Mouse (Mus musculus) heart, embryonic 11.5 days (tissue): ENCODE data around the gene Rbm17. TPM values are rescaled to one million over a fixed set of nuclear protein-coding genes. Genes with fewer than 3 reads are reported as not detected.
"Not testable (repeated sequence)": the region's sequence is repeated elsewhere in the genome, so short reads cannot be mapped to it uniquely, and the experiment has no call there.

ENCODE experiments used
- ATAC-seq: fragments of 200-750 bp; cut with Nextera tagmentation; replicated peaks from 2 replicates; pipeline ENCODE4 v1.8.0; 2017; ENCODE audit warnings: moderate library complexity; ENCODE audit not compliant: insufficient number of reproducible peaks, low FRiP score, low TSS enrichment
- H3K27ac ChIP-seq: fragments of 300-500 bp; sonication (generic); 2 replicates; pipeline ENCODE4 v1.5.1; 2014; ENCODE audit warnings: mild to moderate bottlenecking, low read depth, low read length
- H3K27me3 ChIP-seq: fragments of 300-500 bp; sonication (generic); 2 replicates; pipeline ENCODE4 v1.6.1; 2014; ENCODE audit warnings: mild to moderate bottlenecking, low read length, mixed read lengths; ENCODE audit not compliant: control insufficient read depth, insufficient read depth
- H3K36me3 ChIP-seq: fragments of 300-500 bp; sonication (generic); 2 replicates; pipeline ENCODE4 v1.6.1; 2014; ENCODE audit warnings: mild to moderate bottlenecking, low read length, moderate library complexity, mixed read lengths; ENCODE audit not compliant: control insufficient read depth, insufficient read depth
- H3K4me1 ChIP-seq: fragments of 300-500 bp; sonication (generic); 2 replicates; pipeline ENCODE4 v1.6.1; 2014; ENCODE audit warnings: low read length; ENCODE audit not compliant: control insufficient read depth, insufficient read depth
- H3K4me2 ChIP-seq: fragments of 300-500 bp; sonication (generic); 2 replicates; pipeline ENCODE4 v1.6.1; 2014; ENCODE audit warnings: mild to moderate bottlenecking, moderate library complexity
- H3K4me3 ChIP-seq: fragments of 300-500 bp; sonication (generic); 2 replicates; pipeline ENCODE4 v1.5.1; 2014; ENCODE audit warnings: low read depth, low read length
- H3K9ac ChIP-seq: fragments of 300-500 bp; sonication (generic); 2 replicates; pipeline ENCODE4 v1.6.1; 2014; ENCODE audit warnings: mild to moderate bottlenecking, low read depth, low read length, moderate library complexity
- H3K9me3 ChIP-seq: fragments of 300-500 bp; sonication (generic); replicated peaks from 2 replicates; pipeline ENCODE4 v1.6.1; 2016; ENCODE audit warnings: low read length; ENCODE audit not compliant: control insufficient read depth
- WGBS: fragments of 180-500 bp; shearing (Covaris S2); extraction: QIAGEN DNeasy Blood & Tissue Kit; methylation state at CpG from one replicate; pipeline ENCODE4 v1.1.7; 2014; ENCODE audit not compliant: insufficient replicate concordance; 5-methylcytosine and 5-hydroxymethylcytosine counted together
- polyA plus RNA-seq: library from polyadenylated mRNA; unstranded; fragments of >200 nt; fragmentation: Nextera tagmentation; extraction: Ambion mirVana; gene quantifications from 2 replicates; pipeline ENCODE4 v1.2.1, GENCODE M21; 2014

The Rbm17 gene
- polyA plus RNA-seq, 1 experiment from 2014 or later = 106 TPM

GRCm38 (mm10) chr2:11636138-11636480 lies 32.2 kb upstream of the Rbm17 start:
- Histone ChIP-seq H3K27ac (no peak overlapping the region), H3K27me3 (no peaks in the 10 kb centered on the region), H3K9me3 (no peaks in the 10 kb centered on the region), H3K4me3 (no peak overlapping the region), H3K9ac (no peak overlapping the region), H3K36me3 (no peaks in the 10 kb centered on the region), H3K4me2 (no peak overlapping the region), H3K4me1 (no peaks in the 10 kb centered on the region)
- 65% methylated on average over 3 of the region's 3 CpGs for WGBS
- ATAC-seq = no peak

- ATAC-seq = no peak
- H3K27ac ChIP-seq = no peak overlapping the region
- no peaks in the 10 kb centered on the region for H3K4me1 ChIP-seq
- H3K4me2 ChIP-seq = no peak overlapping the region
- WGBS = 87% methylated on average over 5 of the region's 5 CpGs
- H3K27me3 ChIP-seq = no peaks in the 10 kb centered on the region
- no peak overlapping the region for H3K9ac ChIP-seq
- H3K4me3 ChIP-seq = no peak overlapping the region
- H3K36me3 ChIP-seq = no peaks in the 10 kb centered on the region
- no peaks in the 10 kb centered on the region for H3K9me3 ChIP-seq
Measured at GRCm38 (mm10) chr2:11635471-11636137, 31.7 kb upstream of the Rbm17 start.

GRCm38 (mm10) chr2:11635035-11635434 lies 31.1 kb upstream of the Rbm17 start:
- Histone ChIP-seq H3K9me3 (no peaks in the 10 kb centered on the region), H3K36me3 (no peaks in the 10 kb centered on the region), H3K4me2 (no peak overlapping the region), H3K4me1 (no peaks in the 10 kb centered on the region), H3K4me3 (no peak overlapping the region), H3K9ac (no peak overlapping the region), H3K27me3 (no peaks in the 10 kb centered on the region), H3K27ac (no peak overlapping the region)
- 83% methylated on average over 6 of the region's 6 CpGs for WGBS
- no peak for ATAC-seq

GRCm38 (mm10) chr2:11625890-11626289 lies 21.9 kb upstream of the Rbm17 start, which contains the start of gene Gm17490:
Gene Gm17490, minus strand, starts transcription at chr2:11626264.
- 86% methylated on average over 5 of the region's 5 CpGs for WGBS
- no peak within 1 kb of the TSS for H3K4me2 ChIP-seq
- no peak within 1 kb of the TSS for H3K9ac ChIP-seq
- no peak within 1 kb of the TSS for H3K4me3 ChIP-seq
- H3K36me3 ChIP-seq = no peaks in the 10 kb centered on the region
- no peak for ATAC-seq
- H3K27ac ChIP-seq = no peak within 1 kb of the TSS
- H3K27me3 ChIP-seq = no peaks in the 10 kb centered on the region
- H3K9me3 ChIP-seq = no peaks in the 10 kb centered on the region
- no peaks in the 10 kb centered on the region for H3K4me1 ChIP-seq

GRCm38 (mm10) chr2:11623726-11624125 lies 19.8 kb upstream of the Rbm17 start:
- 72% methylated on average over 2 of the region's 2 CpGs for WGBS
- ATAC-seq = no peak
- Histone ChIP-seq H3K4me3 (no peak overlapping the region), H3K27me3 (no peaks in the 10 kb centered on the region), H3K4me1 (no peaks in the 10 kb centered on the region), H3K9me3 (no peaks in the 10 kb centered on the region), H3K36me3 (no peaks in the 10 kb centered on the region), H3K4me2 (no peak overlapping the region), H3K27ac (no peak overlapping the region), H3K9ac (no peak overlapping the region)

GRCm38 (mm10) chr2:11623173-11623572 lies 19.2 kb upstream of the Rbm17 start:
- no peaks in the 10 kb centered on the region for H3K36me3 ChIP-seq
- H3K9ac ChIP-seq = no peak overlapping the region
- no peak overlapping the region for H3K4me3 ChIP-seq
- ATAC-seq = no peak
- no peaks in the 10 kb centered on the region for H3K9me3 ChIP-seq
- H3K4me1 ChIP-seq = no peaks in the 10 kb centered on the region
- H3K4me2 ChIP-seq = no peak overlapping the region
- H3K27ac ChIP-seq = no peak overlapping the region
- H3K27me3 ChIP-seq = no peaks in the 10 kb centered on the region
- WGBS = 86% methylated on average over 8 of the region's 8 CpGs

GRCm38 (mm10) chr2:11619598-11619997 lies 15.6 kb upstream of the Rbm17 start:
- 71% methylated on average over 2 of the region's 2 CpGs for whole genome bisulfite sequencing
- Histone ChIP-seq H3K36me3 (no peaks in the 10 kb centered on the region), H3K4me2 (no peak overlapping the region), H3K4me3 (no peak overlapping the region), H3K9ac (no peak overlapping the region), H3K27ac (no peak overlapping the region), H3K9me3 (no peaks in the 10 kb centered on the region), H3K27me3 (no peaks in the 10 kb centered on the region), H3K4me1 (no peaks in the 10 kb centered on the region)
- no peak for ATAC-seq

- no peaks in the 10 kb centered on the region for H3K4me1 ChIP-seq
- no peak overlapping the region for H3K4me3 ChIP-seq
- H3K9me3 ChIP-seq = no peaks in the 10 kb centered on the region
- H3K36me3 ChIP-seq = no peaks in the 10 kb centered on the region
- no peaks in the 10 kb centered on the region for H3K27me3 ChIP-seq
- no peak for ATAC-seq
- no peak overlapping the region for H3K27ac ChIP-seq
- H3K4me2 ChIP-seq = no peak overlapping the region
- H3K9ac ChIP-seq = no peak overlapping the region
- 79% methylated on average over 9 of the region's 9 CpGs for WGBS
Measured at GRCm38 (mm10) chr2:11616846-11617245, 12.9 kb upstream of the Rbm17 start.

- H3K9me3 ChIP-seq, H3K4me1 ChIP-seq, H3K27ac ChIP-seq, H3K4me2 ChIP-seq, H3K27me3 ChIP-seq, H3K4me3 ChIP-seq, H3K9ac ChIP-seq, H3K36me3 ChIP-seq, ATAC-seq: not testable (repeated sequence)
- 81% methylated on average over 6 of the region's 6 CpGs for WGBS
Measured at GRCm38 (mm10) chr2:11612939-11613338, 9.0 kb upstream of the Rbm17 start.
